Mouse (Mus musculus) lung, postnatal 14 days (tissue): ENCODE measurements around the gene Olfr1411.

Source experiments
- DNase-seq: peaks from one replicate; pipeline ENCODE4 v3.0.0; 2021

The Olfr1411 gene

DNA sequence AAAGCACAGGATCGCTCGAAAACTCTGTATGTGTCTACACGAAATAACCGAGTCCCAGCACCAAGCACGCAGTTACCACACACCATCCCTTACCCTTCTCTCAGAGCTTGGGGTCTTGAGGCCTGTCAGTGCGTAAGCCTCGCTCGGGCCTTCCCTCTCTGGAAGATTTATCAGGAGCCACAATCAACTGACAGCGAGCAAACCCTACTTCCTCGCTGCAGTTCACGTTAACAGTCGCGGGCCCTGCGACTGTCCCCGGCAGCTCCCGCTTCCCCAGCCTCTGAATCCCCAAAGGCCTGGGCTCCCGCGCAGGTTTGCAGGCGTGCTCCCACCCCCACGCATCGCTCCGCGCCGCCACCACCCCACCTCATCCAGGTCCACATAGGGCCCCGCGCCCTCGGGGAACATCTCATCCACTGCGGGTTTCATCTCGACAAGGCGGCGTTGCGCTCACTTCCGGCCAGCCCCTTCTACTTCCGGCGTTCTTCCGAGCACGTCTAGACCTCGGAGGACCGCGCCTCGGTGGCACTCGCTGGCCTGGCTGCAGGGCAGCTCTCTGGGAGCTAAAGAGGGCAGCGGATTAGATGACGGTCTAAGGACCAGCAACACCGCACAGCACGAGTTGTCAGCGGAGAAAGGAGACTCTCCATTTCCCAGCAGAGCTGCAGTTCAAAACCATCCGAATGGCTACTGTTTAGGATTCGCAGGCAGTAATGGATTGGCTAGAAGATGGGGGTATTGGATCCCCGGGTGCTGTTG is 47.5 kb downstream of the Olfr1411 start, which contains the start of gene Cops9:
Gene Cops9 (minus strand): TSS at position 472 of the 759 bp plus-strand sequence.
- peak; percentile 91 for DNase-seq

DNA sequence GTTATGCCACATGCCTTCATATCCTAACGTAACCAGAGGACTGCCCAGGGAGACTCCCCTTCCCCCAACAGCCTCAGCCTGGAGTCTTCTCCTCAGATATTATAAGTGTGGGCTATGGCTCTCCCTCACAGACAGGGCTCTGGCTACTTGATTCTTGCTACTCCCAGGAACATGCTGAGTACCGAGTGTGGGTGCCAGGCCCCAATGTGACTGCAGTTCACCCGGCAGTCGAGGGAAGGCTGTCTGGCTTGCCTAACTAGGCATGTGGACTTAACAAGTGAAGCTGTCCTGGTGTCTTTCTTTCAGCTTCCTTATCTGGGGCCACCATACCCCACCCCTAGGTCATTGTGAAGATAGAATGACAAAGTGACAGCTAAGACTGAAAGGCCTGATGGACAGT is 49.5 kb downstream of the Olfr1411 start:
- no peak for DNase-seq

DNA sequence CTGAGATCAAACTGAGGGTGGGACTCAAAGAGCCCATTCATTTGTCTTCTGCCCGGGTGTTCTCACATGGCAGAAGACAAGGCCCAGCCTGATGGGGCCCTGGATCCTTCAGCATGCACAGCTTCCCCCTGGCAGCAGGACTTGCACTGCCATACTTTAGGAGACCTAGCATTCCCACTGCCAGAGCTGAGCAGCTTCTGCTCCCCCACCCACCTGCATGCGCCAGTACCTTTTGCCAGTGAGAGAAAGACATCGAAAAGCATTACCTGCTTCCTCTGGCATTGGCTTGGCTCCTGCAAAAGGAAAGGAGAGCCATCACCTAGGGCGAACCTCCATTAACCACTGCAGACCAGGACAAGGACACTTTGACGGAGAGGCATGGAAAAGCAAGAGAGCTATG is 50.7 kb downstream of the Olfr1411 start:
- DNase-seq, result no peak

DNA sequence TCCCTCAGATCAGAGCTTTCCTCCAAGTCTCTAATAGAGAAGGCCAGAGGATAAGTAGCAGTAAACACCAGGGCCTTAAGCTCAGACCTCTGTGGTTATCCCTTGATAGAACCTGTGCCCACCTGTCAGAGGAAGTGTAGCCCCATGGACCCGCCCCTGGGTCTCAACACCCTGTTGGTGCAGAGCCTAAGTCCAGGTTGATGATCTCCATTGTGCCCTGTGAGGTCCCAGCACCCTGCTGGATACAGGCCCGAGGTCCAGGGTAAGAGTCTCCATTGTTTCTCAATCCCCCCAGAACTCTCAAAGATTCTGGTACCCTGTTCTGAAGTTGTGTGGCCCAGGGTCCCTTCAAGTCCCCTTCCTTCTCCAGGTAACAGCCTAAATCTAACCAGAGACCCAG is 51.9 kb downstream of the Olfr1411 start:
- DNase-seq, result no peak

DNA sequence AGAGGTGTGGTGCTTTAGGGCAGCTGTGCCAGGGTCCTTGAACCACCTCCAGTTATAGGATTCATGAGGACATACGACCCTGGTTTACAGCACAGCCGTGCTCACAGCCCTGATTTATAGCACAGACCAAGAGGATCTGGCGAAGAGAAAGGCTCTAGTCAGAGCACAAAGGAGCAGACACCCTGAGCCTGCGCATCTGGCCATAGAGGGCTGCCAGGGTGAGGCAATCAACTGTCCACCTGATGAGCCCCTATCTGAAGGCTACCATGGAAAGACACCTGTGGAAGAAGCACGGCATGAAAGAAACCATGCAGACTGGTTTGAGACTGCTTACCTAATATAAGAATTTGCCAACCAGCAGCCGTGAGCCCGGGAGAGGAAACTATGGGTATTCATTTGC is 52.4 kb downstream of the Olfr1411 start:
- no peak for DNase-seq

DNA sequence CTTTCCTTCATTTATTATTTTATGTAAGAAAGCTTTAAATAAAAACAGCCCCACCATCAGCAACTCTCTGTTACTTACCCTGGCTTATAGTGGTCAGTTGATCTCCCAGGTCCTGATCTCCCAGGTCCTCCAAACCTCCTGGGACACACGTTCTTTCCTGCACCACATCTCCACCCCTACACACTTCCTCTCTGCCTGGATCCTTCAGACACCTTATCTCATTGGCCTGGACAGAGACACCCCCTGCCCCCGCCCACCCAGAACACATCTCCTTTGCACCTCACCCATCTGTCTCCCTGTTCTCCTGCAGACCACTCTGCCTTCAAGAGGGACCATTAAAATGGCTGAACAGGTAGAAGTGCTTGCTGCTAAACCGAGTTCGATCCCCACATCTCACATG is 52.8 kb downstream of the Olfr1411 start:
- DNase-seq, result no peak
